In the genomic region with DNA sequence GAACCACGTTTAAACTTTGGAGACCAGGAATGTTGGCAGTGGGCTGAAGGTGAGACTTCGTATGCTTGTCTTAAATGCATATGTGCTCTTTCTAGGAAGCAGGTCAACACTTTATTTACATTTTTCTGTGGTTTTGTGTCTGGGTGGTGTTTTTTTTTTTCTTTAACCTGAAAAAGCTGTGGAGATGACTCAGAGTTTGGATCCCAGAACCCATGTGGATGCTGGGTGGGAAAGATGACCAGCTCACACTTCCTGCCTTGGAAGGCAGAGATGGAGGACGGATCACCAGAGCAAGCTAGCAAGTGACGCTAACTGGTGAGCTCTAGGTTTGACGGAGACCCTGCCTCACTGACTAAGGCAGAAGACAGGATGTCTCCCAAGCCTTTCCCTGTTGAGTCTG, we compare ENCODE assay signal across 51 mouse cellular contexts. TPM values are rescaled to one million over a fixed set of nuclear protein-coding genes. Genes with fewer than 3 reads are reported as not detected.
"Had no signal": no experiment of that assay in that cellular context is flagged by ENCODE, and none has a peak within 500 bp of the region (broad histone marks: within the 10 kb centered on the region; RNA-seq: fewer than 3 reads in every experiment).

No protein-coding gene starts in this region.

- H3K4me1 ChIP-seq: heart, embryonic 12.5 days; heart, embryonic 13.5 days; heart, embryonic 15.5 days; hindbrain, embryonic 12.5 days; hindbrain, embryonic 15.5 days; intestine, embryonic 15.5 days; kidney, embryonic 15.5 days had no signal

- H3K27ac ChIP-seq: heart, embryonic 13.5 days; heart, embryonic 15.5 days; hindbrain, embryonic 10.5 days; hindbrain, embryonic 12.5 days; hindbrain, embryonic 13.5 days; hindbrain, embryonic 14.5 days; hindbrain, embryonic 15.5 days; hindbrain, postnatal 0 days; intestine, embryonic 15.5 days; kidney, embryonic 15.5 days; kidney, postnatal 0 days; layer of hippocampus, adult 2 months; left cerebral cortex, adult 2 months had no signal

- H3K9ac ChIP-seq: heart, embryonic 12.5 days; heart, embryonic 13.5 days; heart, embryonic 15.5 days; hindbrain, embryonic 12.5 days; hindbrain, embryonic 13.5 days; hindbrain, embryonic 14.5 days; hindbrain, embryonic 15.5 days; intestine, embryonic 15.5 days; kidney, embryonic 15.5 days had no signal

- DNase-seq: heart, postnatal 10 days; heart, postnatal 14 days; heart, postnatal 36 days; heart, postnatal 4 days; kidney, adult 11 months; kidney, adult 18-20 months; kidney, adult 2 months; kidney, adult 8-10 months; kidney, adult 9 months; kidney, postnatal 10 days; kidney, postnatal 14 days; kidney, postnatal 25 days; kidney, postnatal 36 days; kidney, postnatal 4 days; layer of hippocampus, adult 9-11 months; layer of hippocampus, postnatal 36 days had no signal

- H3K4me3 ChIP-seq: heart, embryonic 12.5 days; heart, embryonic 13.5 days; heart, embryonic 15.5 days; hindbrain, embryonic 10.5 days; hindbrain, embryonic 12.5 days; hindbrain, embryonic 13.5 days; hindbrain, embryonic 15.5 days; intestine, embryonic 15.5 days; kidney, embryonic 15.5 days; layer of hippocampus, adult 2 months; left cerebral cortex, adult 2 months had no signal

- H3K27me3 ChIP-seq: hindbrain, embryonic 12.5 days; hindbrain, embryonic 13.5 days; hindbrain, embryonic 15.5 days; intestine, embryonic 15.5 days had no signal

- H3K9me3 ChIP-seq: heart, embryonic 12.5 days; heart, embryonic 13.5 days; heart, embryonic 15.5 days; hindbrain, embryonic 10.5 days; hindbrain, embryonic 12.5 days; hindbrain, embryonic 13.5 days; hindbrain, embryonic 15.5 days; intestine, embryonic 15.5 days; kidney, embryonic 15.5 days had no signal

- H3K4me2 ChIP-seq: heart, embryonic 11.5 days; heart, embryonic 12.5 days; heart, embryonic 13.5 days; heart, embryonic 15.5 days; hindbrain, embryonic 12.5 days; hindbrain, embryonic 13.5 days; hindbrain, embryonic 14.5 days; hindbrain, embryonic 15.5 days; intestine, embryonic 15.5 days; kidney, embryonic 15.5 days had no signal

- ATAC-seq: hindbrain, embryonic 16.5 days; hindbrain, postnatal 0 days; inflammation-experienced regulatory T-cells, adult 6 months; intestine, embryonic 15.5 days; intestine, embryonic 16.5 days; intestine, postnatal 0 days had no signal

RNA-seq across cellular contexts. Expression of gene B3gnt4, which starts 4.6 kb away (rescaled TPM):
- total RNA-seq: heart, postnatal 10 days; heart, postnatal 14 days; heart, postnatal 36 days; heart, postnatal 4 days; hematopoietic stem cell, adult 5-6 weeks had no signal
- polyA plus RNA-seq: heart, embryonic 11.5 days; heart, postnatal 0 days; kidney, adult 2 months had no signal

RNA-seq across cellular contexts. Expression of gene Gm49027, which starts 10.4 kb away (rescaled TPM):
- total RNA-seq: heart, postnatal 10 days; heart, postnatal 36 days; hematopoietic stem cell, adult 5-6 weeks had no signal
- polyA plus RNA-seq: heart, postnatal 0 days; hindbrain, embryonic 10.5 days had no signal

RNA-seq across cellular contexts. Expression of gene Il31, which starts 25.6 kb away (rescaled TPM):
- total RNA-seq: heart, postnatal 10 days; heart, postnatal 14 days; heart, postnatal 36 days; heart, postnatal 4 days; hematopoietic stem cell, adult 5-6 weeks; hindbrain, postnatal 0 days; layer of hippocampus, adult 18-20 months; layer of hippocampus, adult 2 months; layer of hippocampus, adult 8-10 months; layer of hippocampus, postnatal 10 days; layer of hippocampus, postnatal 14 days; layer of hippocampus, postnatal 25 days; layer of hippocampus, postnatal 36 days; left cerebral cortex, adult 18-20 months; left cerebral cortex, adult 2 months; left cerebral cortex, adult 8-10 months had no signal
- polyA plus RNA-seq: heart, embryonic 11.5 days; heart, embryonic 12.5 days; heart, embryonic 13.5 days; heart, embryonic 14.5 days; heart, embryonic 15.5 days; heart, embryonic 16.5 days; heart, postnatal 0 days; hindbrain, embryonic 10.5 days; hindbrain, embryonic 11.5 days; hindbrain, embryonic 12.5 days; hindbrain, embryonic 13.5 days; hindbrain, embryonic 14.5 days; hindbrain, embryonic 15.5 days; hindbrain, embryonic 16.5 days; hindbrain, postnatal 0 days; inflammation-experienced regulatory T-cells, adult 6 months; intestine, embryonic 14.5 days; intestine, embryonic 15.5 days; intestine, embryonic 16.5 days; intestine, postnatal 0 days; kidney, adult 2 months; kidney, embryonic 14.5 days; kidney, embryonic 15.5 days; kidney, embryonic 16.5 days; kidney, postnatal 0 days; large intestine, adult 2 months had no signal

RNA-seq across cellular contexts. Expression of gene Lrrc43, which starts 25.8 kb away (rescaled TPM):
- total RNA-seq: heart, postnatal 10 days; heart, postnatal 36 days; heart, postnatal 4 days; hematopoietic stem cell, adult 5-6 weeks had no signal
- polyA plus RNA-seq: heart, embryonic 11.5 days; heart, embryonic 12.5 days; heart, embryonic 13.5 days; heart, embryonic 14.5 days; heart, postnatal 0 days; inflammation-experienced regulatory T-cells, adult 6 months; intestine, embryonic 14.5 days; intestine, embryonic 15.5 days; intestine, embryonic 16.5 days; intestine, postnatal 0 days; kidney, adult 2 months; kidney, embryonic 14.5 days; kidney, embryonic 15.5 days; kidney, embryonic 16.5 days; kidney, postnatal 0 days; large intestine, adult 2 months had no signal
